Mouse (Mus musculus) neural tube, embryonic 14.5 days (tissue): ENCODE results near the gene Scand1. TPM values are rescaled to one million over a fixed set of nuclear protein-coding genes. Genes with fewer than 3 reads are reported as not detected.
A peak's percentile ranks its signal among the peaks of the same experiment; 100 is the strongest.

ENCODE experiments used
- ATAC-seq: fragments of 200-750 bp; cut with Nextera tagmentation; 2 replicates; pipeline ENCODE4 v1.8.0; 2017; ENCODE audit warnings: low read depth, mild to moderate bottlenecking, moderate TSS enrichment, moderate library complexity
- H3K27ac ChIP-seq: fragments of 300-500 bp; sonication (generic); 2 replicates; pipeline ENCODE4 v1.5.1; 2014; ENCODE audit warnings: low read depth, mild to moderate bottlenecking, control low read depth, low read length, moderate library complexity, mixed read lengths
- H3K27me3 ChIP-seq: fragments of 300-500 bp; sonication (generic); 2 replicates; pipeline ENCODE4 v1.6.1; 2014; ENCODE audit warnings: low read length; ENCODE audit not compliant: control insufficient read depth, insufficient read depth
- H3K36me3 ChIP-seq: fragments of 300-500 bp; sonication (generic); 2 replicates; pipeline ENCODE4 v1.6.1; 2014; ENCODE audit warnings: low read length, mixed read lengths; ENCODE audit not compliant: control insufficient read depth, insufficient read depth
- H3K4me1 ChIP-seq: fragments of 300-500 bp; sonication (generic); 2 replicates; pipeline ENCODE4 v1.6.1; 2014; ENCODE audit warnings: low read length; ENCODE audit not compliant: control insufficient read depth, insufficient read depth
- H3K4me2 ChIP-seq: fragments of 300-500 bp; sonication (generic); 2 replicates; pipeline ENCODE4 v1.6.1; 2014; ENCODE audit warnings: mild to moderate bottlenecking, low read depth, low read length, control low read depth
- H3K4me3 ChIP-seq: fragments of 300-500 bp; sonication (generic); 2 replicates; pipeline ENCODE4 v1.5.1; 2014; ENCODE audit warnings: low read depth, low read length, control low read depth, mixed read lengths
- H3K9ac ChIP-seq: fragments of 300-500 bp; sonication (generic); replicated peaks from 2 replicates; pipeline ENCODE4 v1.6.1; 2014; ENCODE audit warnings: low read depth, mild to moderate bottlenecking, control low read depth, low read length, mixed read lengths
- H3K9me3 ChIP-seq: fragments of 300-500 bp; sonication (generic); 2 replicates; pipeline ENCODE4 v1.6.1; 2016; ENCODE audit warnings: low read length; ENCODE audit not compliant: control insufficient read depth
- WGBS: fragments of 180-500 bp; shearing (Covaris S2); extraction: QIAGEN DNeasy Blood & Tissue Kit; methylation state at CpG from one replicate; pipeline ENCODE4 v1.1.7; 2014; 5-methylcytosine and 5-hydroxymethylcytosine counted together
- microRNA-seq: library from miRNA; unstranded; fragments of <30 nt; microRNA quantifications from one replicate; pipeline ENCODE4, GENCODE M21; 2016
- polyA plus RNA-seq: library from polyadenylated mRNA; unstranded; fragments of >200 nt; fragmentation: Nextera tagmentation; extraction: Ambion mirVana; gene quantifications from 2 replicates; pipeline ENCODE4 v1.2.1, GENCODE M21; 2014

Gene Scand1
- polyA plus RNA-seq, 1 experiment from 2014 or later = 98.0 TPM

- Histone ChIP-seq H3K4me1 (no peaks in the 10 kb centered on the region), H3K9ac (no peak overlapping the region), H3K4me2 (no peak overlapping the region), H3K9me3 (no peaks in the 10 kb centered on the region), H3K4me3 (no peak overlapping the region), H3K27me3 (no peaks in the 10 kb centered on the region), H3K36me3 (peaks cover 6% of the 10 kb centered on the region; the same call in 1 of the 2 replicates), H3K27ac (no peak overlapping the region)
- ATAC-seq = no peak
- WGBS = 87% methylated on average over 4 of the region's 4 CpGs
These were observed 31.3 kb downstream of the Scand1 start for GRCm38 (mm10) chr2:156281227-156281626.

- no peak overlapping the region for H3K4me2 ChIP-seq
- H3K9me3 ChIP-seq = no peaks in the 10 kb centered on the region
- 71% methylated on average over 4 of the region's 4 CpGs for WGBS
- peaks cover 6% of the 10 kb centered on the region; the same call in 1 of the 2 replicates for H3K36me3 ChIP-seq
- no peak overlapping the region for H3K9ac ChIP-seq
- no peaks in the 10 kb centered on the region for H3K4me1 ChIP-seq
- ATAC-seq = peak; percentile 69; the same call in 1 of the 2 replicates
- H3K4me3 ChIP-seq = no peak overlapping the region
- no peaks in the 10 kb centered on the region for H3K27me3 ChIP-seq
- H3K27ac ChIP-seq = no peak overlapping the region
These were observed 34.1 kb downstream of the Scand1 start for GRCm38 (mm10) chr2:156278226-156279017.

- H3K4me2 ChIP-seq = no peak overlapping the region
- H3K36me3 ChIP-seq = peaks cover 3% of the 10 kb centered on the region
- H3K27ac ChIP-seq = no peak overlapping the region
- ATAC-seq = no peak
- no peak overlapping the region for H3K4me3 ChIP-seq
- no peaks in the 10 kb centered on the region for H3K27me3 ChIP-seq
- no peak overlapping the region for H3K9ac ChIP-seq
- H3K4me1 ChIP-seq = no peaks in the 10 kb centered on the region
- 94% methylated on average over 6 of the region's 6 CpGs for WGBS
- no peaks in the 10 kb centered on the region for H3K9me3 ChIP-seq
These were observed 40.0 kb downstream of the Scand1 start for GRCm38 (mm10) chr2:156272553-156272952.

DNA sequence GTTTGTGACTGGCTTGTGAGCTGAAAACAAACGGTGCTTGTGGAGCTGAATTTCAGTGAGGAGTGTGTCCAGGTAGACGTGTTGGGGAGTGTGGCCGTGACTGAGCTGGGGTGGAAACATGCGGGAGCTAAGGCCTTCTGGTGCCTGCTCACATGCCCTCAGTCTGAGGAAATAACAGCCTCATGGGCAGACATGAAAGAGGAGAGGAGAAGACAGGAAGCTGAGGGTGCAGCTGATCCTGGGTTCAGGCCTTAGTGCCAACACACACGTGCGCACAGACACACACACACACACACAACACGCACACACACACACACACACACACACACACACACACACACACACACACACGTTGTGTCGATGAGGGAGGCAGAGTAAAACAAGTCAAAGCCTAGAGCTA, 44.9 kb downstream of the Scand1 start:
- peaks cover 6% of the 10 kb centered on the region for H3K36me3 ChIP-seq
- no peak overlapping the region for H3K4me2 ChIP-seq
- no peak for ATAC-seq
- no peaks in the 10 kb centered on the region for H3K27me3 ChIP-seq
- no peak overlapping the region for H3K9ac ChIP-seq
- H3K27ac ChIP-seq = no peak overlapping the region
- 94% methylated on average over 9 of the region's 9 CpGs for WGBS
- H3K4me3 ChIP-seq = no peak overlapping the region
- no peaks in the 10 kb centered on the region for H3K4me1 ChIP-seq
- no peaks in the 10 kb centered on the region for H3K9me3 ChIP-seq

DNA sequence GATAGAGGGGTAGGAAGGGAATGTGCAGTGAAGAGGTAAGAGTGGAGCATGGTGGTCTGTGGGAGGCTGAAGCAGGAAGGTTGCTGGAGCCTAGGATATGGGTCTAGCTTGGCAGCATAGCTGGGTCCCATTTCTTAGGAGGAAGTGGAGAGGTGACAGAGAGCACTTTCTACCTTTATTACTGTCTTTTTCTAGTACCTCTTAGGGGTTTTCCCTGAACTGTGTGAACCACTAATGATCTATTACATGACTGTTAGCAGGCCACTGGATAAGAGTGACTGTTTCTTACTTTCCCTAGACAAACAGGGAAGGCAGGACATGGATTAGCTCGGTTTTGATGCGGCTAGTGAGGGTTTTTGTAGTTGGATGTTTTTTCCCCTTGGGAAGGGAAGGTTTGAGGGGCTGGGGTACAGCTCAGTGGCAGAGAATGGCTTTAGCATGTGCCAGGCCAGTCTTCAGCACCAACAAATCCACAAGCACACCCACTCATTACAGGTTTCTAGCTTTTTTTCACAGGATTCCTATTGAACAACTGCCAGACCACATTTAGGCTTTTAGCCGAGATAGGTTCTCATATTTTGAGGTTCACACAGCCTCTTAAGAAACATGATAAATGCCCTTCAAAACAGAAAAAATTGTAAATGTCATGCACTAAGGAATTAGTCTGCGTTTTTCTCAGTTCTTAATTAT, 49.2 kb downstream of the Scand1 start:
- H3K4me1 ChIP-seq = no peaks in the 10 kb centered on the region
- peaks cover 7% of the 10 kb centered on the region; the same call in 1 of the 2 replicates for H3K36me3 ChIP-seq
- ATAC-seq = no peak
- H3K9ac ChIP-seq = no peak overlapping the region
- H3K27me3 ChIP-seq = no peaks in the 10 kb centered on the region
- H3K4me3 ChIP-seq = no peak overlapping the region
- no peak overlapping the region for H3K4me2 ChIP-seq
- H3K27ac ChIP-seq = no peak overlapping the region
- 93% methylated on average over 4 of the region's 4 CpGs for WGBS
- H3K9me3 ChIP-seq = no peaks in the 10 kb centered on the region

Small RNAs within 50 kb of the gene (microRNA-seq; reads per million reads assigned to microRNA genes)
- not detected for gene Gm22759

Other genes with a start within 250 kb of the Scand1 start
- 6.0 and 8.8 TPM in 2 replicates for gene Spag4, start 247.5 kb downstream of the Scand1 start, polyA plus RNA-seq
- gene Cpne1, start 200.7 kb downstream of the Scand1 start, polyA plus RNA-seq = 22.7 and 29.1 TPM in 2 replicates
- 22.2 and 30.9 TPM in 2 replicates for gene Rbm12, start 200.7 kb downstream of the Scand1 start, polyA plus RNA-seq
- 9.5 and 15.3 TPM in 2 replicates for gene Gm28036, start 185.6 kb downstream of the Scand1 start, polyA plus RNA-seq
- gene Romo1, start 168.7 kb downstream of the Scand1 start, polyA plus RNA-seq = 438 and 500 TPM in 2 replicates
- 28.8 and 30.4 TPM in 2 replicates for gene Nfs1, start 168.5 kb downstream of the Scand1 start, polyA plus RNA-seq
- 504 and 543 TPM in 2 replicates for gene Rbm39, start 132.5 kb downstream of the Scand1 start, polyA plus RNA-seq
- 116 and 119 TPM in 2 replicates for gene Phf20, start 116.2 kb downstream of the Scand1 start, polyA plus RNA-seq
- gene Cnbd2, start 405 bp downstream of the Scand1 start, polyA plus RNA-seq = 7.8 and 8.0 TPM in 2 replicates
- 19.8 and 25.5 TPM in 2 replicates for gene Epb41l1, start 108.2 kb upstream of the Scand1 start, polyA plus RNA-seq
- 51.1 and 53.9 TPM in 2 replicates for gene Aar2, start 234.9 kb upstream of the Scand1 start, polyA plus RNA-seq